Mouse (Mus musculus) left cerebral cortex, postnatal 4 days (tissue): ENCODE measurements around the gene Nans. TPM values are rescaled to one million over a fixed set of nuclear protein-coding genes. Genes with fewer than 3 reads are reported as not detected.

ENCODE experiments used
- DNase-seq: peaks from one replicate; pipeline ENCODE4 v3.0.0-alpha.2; 2022
- intact Hi-C: fragments of 180-260 bp; cut with DNase I; formaldehyde crosslinking; loops from one replicate; pipeline ENCODE4 v1.15.1; 2025
- total RNA-seq, 2 experiments: library from RNA; stranded (reverse); gene quantifications; 2 replicates each; pipeline ENCODE4 v1.2.3; 2021

The Nans gene
- total RNA-seq, 2 experiments from 2014 or later, result 54.8 to 63.2 TPM

GRCm38 (mm10) chr4:46527558-46527926 is 38.5 kb downstream of the Nans start:
- no peak for DNase-seq
- intact Hi-C loops, result no loop called here

- intact Hi-C loops, result no loop called here
- DNase-seq, result no peak
Measured at GRCm38 (mm10) chr4:46529722-46530121, 40.7 kb downstream of the Nans start.

- intact Hi-C loops, result no loop called here
- no peak for DNase-seq
Measured at GRCm38 (mm10) chr4:46532511-46532910, 43.5 kb downstream of the Nans start.

GRCm38 (mm10) chr4:46532926-46533325 is 43.9 kb downstream of the Nans start:
- intact Hi-C loops, result no loop called here

GRCm38 (mm10) chr4:46533934-46534720 is 45.1 kb downstream of the Nans start:
- DNase-seq, result no peak

More at GRCm38 (mm10) chr4:46532926-46533325, 43.9 kb downstream of the Nans start:
- no peak for DNase-seq

GRCm38 (mm10) chr4:46535094-46535830 is 46.2 kb downstream of the Nans start:
- intact Hi-C loops, result no loop called here
- no peak for DNase-seq

More at GRCm38 (mm10) chr4:46533934-46534720, 45.1 kb downstream of the Nans start:
- intact Hi-C loops, result no loop called here

GRCm38 (mm10) chr4:46535840-46536361 is 46.9 kb downstream of the Nans start, which contains the start of gene Trim14:
TSS of gene Trim14 (minus strand) at chr4:46536141.
- intact Hi-C loops, result no loop called here
- DNase-seq, result peak; percentile 13

- intact Hi-C loops, result no loop called here
- no peak for DNase-seq
Measured at GRCm38 (mm10) chr4:46539167-46539566, 50.1 kb downstream of the Nans start.

GRCm38 (mm10) chr4:46541707-46542106 is 52.7 kb downstream of the Nans start:
- intact Hi-C loops, result no loop called here
- no peak for DNase-seq

- DNase-seq, result no peak
- intact Hi-C loops, result no loop called here
Measured at GRCm38 (mm10) chr4:46543366-46544050, 54.5 kb downstream of the Nans start.

GRCm38 (mm10) chr4:46544313-46544712 is 55.3 kb downstream of the Nans start:
- DNase-seq, result peak; percentile 41

GRCm38 (mm10) chr4:46545498-46545897 is 56.5 kb downstream of the Nans start:
- no peak for DNase-seq
- intact Hi-C loops, result no loop called here

More at GRCm38 (mm10) chr4:46544313-46544712, 55.3 kb downstream of the Nans start:
- intact Hi-C loops, result no loop called here

GRCm38 (mm10) chr4:46546709-46547108 is 57.7 kb downstream of the Nans start:
- intact Hi-C loops, result no loop called here
- peak; percentile 63 for DNase-seq

- no peak for DNase-seq
- intact Hi-C loops, result no loop called here
Measured at GRCm38 (mm10) chr4:46549979-46550378, 60.9 kb downstream of the Nans start.

GRCm38 (mm10) chr4:46550406-46550805 is 61.4 kb downstream of the Nans start:
- DNase-seq, result no peak
- intact Hi-C loops, result no loop called here

Other genes starting within 250 kb of the Nans start
- gene Foxe1, start 145.6 kb upstream of the Nans start, total RNA-seq, result not detected
- gene Trmo, start 99.8 kb upstream of the Nans start, total RNA-seq, result 1 to 10 TPM; 3.4 to 6.3 TPM
- gene Hemgn, start 75.7 kb upstream of the Nans start, total RNA-seq, result not detected
- gene Anp32b, start 38.3 kb upstream of the Nans start, total RNA-seq, result 10 to 100 TPM; 61.5 to 62.2 TPM
- under 1 TPM; 0.48 to 0.88 TPM for gene Trim14, start 46.9 kb downstream of the Nans start, total RNA-seq
- gene Coro2a, start 113.0 kb downstream of the Nans start, total RNA-seq, result 10 to 100 TPM; 37.9 to 39.9 TPM
- gene Tbc1d2, start 161.0 kb downstream of the Nans start, total RNA-seq, result 1 to 10 TPM; 1.3 to 1.4 TPM